Mouse (Mus musculus): ENCODE results near the gene Ostn. TPM values are rescaled to one million over a fixed set of nuclear protein-coding genes. Genes with fewer than 3 reads are reported as not detected.

Ostn gene
- polyA plus RNA-seq (2012; rRNA removed): 0.12 and 0.74 TPM in 2 replicates

DNA sequence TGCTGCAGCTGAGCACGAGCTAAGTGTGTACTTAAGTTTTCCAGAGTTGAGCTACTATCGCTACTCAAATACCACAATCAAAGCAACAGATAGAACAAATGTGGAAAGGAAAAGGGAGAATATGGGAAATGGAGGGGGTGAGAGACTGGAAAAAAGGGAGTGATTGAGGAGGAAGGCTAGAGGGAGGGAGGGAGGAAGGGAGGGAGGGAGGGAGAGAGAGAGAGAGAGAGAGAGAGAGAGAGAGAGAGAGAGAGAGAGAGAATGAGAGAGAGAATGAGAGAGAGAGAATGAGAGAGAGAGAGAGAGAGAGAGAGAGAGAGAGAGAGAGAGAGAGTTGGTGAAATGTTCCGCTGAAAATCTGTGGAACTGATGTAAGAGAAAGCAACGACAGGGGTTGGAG, at the start of gene Ostn:
Ostn (plus strand) TSS at position 301 of the 400 bp plus-strand sequence.

DNA sequence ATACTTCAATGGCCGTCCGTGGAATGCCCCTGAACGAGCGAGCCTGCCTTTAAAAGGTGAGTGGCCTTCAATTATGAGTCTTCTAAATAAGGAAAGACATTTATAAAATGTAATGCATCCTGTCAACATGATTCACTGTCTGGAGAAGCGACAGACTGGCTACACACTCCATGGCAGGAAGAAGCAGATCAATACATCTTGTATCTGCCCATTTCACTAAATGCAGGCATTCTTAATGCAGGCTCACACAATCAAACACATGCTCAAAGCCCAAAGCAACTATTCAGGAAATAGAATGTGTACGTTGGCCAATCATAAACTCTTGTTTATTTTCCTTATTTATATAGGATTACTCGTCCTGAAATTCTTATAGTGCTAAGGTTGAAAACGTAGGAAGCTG, 62.9 kb downstream of the Ostn start, which contains the start of gene Uts2b:
Uts2b (minus strand) TSS at position 49 of the 400 bp plus-strand sequence.

DNA sequence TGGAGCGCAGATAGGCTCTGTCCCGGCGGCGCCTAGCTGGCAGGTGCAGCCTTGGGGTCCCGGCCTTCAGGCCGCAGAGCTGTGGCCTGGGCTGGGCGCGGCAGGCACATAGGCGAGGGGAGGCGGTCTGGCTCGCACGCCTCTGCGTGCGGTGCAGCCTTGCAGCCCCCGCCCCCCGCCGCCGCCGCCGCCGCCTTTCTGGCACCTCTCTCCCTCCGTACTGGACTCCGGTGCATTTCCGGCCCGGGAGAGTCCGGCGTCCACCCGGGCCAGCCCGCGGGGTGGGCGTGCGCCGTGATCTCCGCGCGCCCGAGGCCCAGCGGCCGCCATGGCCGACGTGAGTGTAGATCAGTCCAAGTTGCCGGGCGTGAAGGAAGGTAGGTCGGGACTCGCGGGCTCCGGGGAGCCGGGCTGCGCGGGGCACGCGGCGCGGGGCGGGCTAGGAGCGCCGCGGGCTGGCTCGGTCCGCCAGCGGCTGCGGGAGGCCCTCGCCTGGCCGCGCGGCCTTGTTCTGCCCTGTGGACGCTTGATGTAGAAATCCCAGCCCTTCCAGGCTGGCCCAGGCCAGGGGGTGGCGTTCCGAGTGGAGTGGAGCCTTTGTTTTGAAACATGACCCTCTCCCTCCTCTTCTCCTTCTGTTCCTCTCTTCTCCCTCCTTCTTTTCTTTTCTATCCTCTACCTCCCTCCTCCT, 81.6 kb downstream of the Ostn start, which contains the start of gene Ccdc50:
Ccdc50 (plus strand) TSS at position 109 of the 691 bp plus-strand sequence.

Other genes with a start within 250 kb of the Ostn start
- 0.17 and 0.87 TPM in 2 replicates for gene Uts2b, start 62.8 kb downstream of the Ostn start, polyA plus RNA-seq (2012; rRNA removed)
- 48.2 and 49.6 TPM in 2 replicates for gene Ccdc50, start 81.4 kb downstream of the Ostn start, polyA plus RNA-seq (2012; rRNA removed)

All from central nervous system, embryonic 18 days (tissue).